Mouse (Mus musculus): ENCODE data around the gene Tspan9.

Gene Tspan9

DNA sequence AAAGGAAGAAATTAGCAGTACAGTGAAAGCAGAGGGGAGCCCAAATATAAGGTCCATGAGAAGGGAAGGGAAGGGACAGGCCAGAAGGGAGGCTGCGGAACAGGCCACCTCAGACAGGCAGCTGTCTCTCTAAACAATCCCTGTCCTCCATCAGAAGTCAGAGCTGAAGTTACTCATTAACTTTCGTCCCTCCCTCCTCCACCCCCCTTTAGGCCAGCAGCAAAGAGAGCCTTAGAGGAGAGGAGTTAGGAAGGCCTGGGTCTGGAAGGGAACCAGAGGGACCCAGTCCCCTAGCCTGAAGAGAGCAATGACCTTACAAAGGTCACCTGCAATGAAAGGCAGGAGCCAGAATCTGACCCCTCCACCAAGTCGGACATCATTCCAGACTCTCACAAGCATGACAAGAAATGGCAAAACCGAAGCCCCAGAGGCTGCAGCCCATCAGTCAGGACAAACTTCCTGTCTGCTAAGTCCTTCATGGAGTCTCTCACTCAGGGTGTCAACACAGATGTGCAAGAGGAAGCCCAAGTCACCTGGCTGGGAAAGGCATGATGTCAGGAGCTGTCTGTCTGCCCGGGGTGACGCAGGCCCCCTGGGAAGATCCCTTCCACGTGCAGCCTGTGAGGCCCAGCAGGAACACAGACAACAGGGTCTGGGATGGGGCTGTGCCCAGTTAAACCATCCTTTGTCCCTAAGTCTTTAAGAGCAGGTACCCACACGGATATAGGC, 9.0 kb downstream of the Tspan9 start:
- ATAC-seq (ENCODE audit: insufficient number of reproducible peaks, low FRiP score, low TSS enrichment): no peak

DNA sequence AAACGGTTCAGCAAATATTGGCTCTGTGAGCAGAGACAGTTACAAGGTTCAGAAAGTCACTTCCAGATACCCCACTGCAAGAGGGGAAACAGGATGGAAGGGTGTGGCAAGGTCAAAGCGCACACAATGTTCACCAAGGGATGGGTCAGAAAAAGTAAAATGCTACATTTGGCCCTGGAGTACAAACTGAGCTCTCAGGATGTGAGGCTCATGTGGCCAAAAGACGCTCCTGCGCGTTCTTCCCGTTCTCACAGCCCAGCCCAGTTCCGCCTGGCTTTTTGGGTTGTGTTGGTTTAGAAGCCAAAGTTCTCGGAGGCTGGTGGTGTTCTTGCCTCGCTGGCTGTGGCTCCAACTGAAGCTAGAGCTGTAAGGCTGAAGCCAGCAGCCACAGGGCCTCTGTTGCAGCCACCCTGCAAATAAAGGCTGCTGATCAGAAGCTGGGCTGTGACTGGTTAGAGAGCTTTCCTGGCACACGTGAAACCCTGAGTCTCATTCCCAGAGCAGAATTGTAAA, 9.7 kb downstream of the Tspan9 start:
- no peak for ATAC-seq (ENCODE audit: insufficient number of reproducible peaks, low FRiP score, low TSS enrichment)

DNA sequence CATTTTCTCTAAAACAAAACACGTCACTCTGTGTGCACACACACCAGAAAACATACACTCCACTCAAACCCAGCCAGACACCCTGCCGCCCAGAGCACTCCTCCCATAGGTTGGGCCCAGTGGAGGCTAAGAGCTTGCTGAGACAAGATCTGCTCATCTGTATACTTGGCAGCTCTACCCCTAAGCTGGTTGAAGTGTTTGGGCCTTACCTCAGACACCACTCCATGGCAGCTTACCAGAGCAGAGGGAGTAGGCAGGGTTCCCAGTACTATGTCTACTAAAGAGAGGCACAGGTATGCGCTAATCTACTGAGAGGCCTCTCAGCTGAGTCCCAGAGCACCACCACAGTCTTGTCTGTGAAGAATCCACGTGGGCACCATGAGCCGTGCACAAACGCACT, 10.8 kb downstream of the Tspan9 start:
- no peak for ATAC-seq (ENCODE audit: insufficient number of reproducible peaks, low FRiP score, low TSS enrichment)

DNA sequence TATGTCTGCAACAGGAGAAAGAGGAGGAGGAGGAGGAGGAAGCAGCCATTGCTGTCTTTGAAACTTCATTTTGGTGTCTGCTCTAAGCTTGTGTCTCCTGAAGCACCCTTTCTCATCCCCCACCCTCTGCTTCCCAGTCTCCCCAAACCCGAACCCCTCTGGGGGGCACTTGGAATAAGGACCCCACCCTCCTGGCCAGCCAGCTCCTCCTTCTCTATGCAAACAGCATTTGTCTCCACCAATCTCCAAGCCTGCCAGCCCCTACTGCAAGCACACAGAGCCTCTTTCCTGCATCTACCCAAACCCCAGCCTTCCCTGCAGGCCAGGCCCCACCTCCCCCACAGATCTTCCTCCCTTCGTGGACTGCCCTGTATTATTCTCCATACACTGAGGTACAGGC, 12.0 kb downstream of the Tspan9 start:
- no peak for ATAC-seq (ENCODE audit: insufficient number of reproducible peaks, low FRiP score, low TSS enrichment)

DNA sequence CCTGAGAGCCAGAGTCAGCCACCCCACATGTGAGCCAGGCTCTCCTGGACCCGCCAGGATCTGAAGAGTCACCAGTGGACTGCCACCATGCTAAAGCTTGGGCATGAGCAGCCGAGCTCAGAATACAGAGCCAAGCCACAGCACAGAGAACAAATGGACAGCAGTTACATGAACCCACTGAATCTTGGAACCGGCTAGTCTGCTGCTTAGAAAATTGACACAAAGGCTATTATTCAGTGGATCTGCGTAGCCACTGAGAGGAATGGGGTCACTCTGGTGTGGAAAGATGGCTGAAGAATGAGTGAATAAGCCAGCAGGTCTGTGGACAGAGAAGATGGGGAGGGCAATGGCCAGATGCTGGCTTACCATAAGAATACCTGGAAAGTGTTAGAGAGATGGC, 12.7 kb downstream of the Tspan9 start:
- no peak for ATAC-seq (ENCODE audit: insufficient number of reproducible peaks, low FRiP score, low TSS enrichment)

DNA sequence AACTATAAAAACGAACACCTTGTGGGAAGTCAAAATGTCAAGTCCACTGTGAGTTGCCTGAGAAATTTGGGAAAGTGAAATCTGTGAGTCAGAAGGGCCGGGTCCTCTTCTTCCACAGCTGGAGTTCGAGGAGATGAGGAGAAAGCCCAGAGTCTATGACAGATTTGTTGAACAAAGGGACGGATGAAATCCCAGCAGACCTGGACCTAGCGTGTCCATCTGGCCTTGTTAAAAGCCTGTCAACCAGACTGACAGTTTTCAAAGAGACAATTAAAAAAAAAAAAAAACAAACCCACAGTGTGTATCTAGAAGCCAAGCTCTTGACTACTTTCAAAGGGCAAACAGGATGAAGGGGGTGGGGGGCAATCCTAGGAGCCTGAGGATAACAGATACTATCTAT, 14.0 kb downstream of the Tspan9 start:
- no peak for ATAC-seq (ENCODE audit: insufficient number of reproducible peaks, low FRiP score, low TSS enrichment)

DNA sequence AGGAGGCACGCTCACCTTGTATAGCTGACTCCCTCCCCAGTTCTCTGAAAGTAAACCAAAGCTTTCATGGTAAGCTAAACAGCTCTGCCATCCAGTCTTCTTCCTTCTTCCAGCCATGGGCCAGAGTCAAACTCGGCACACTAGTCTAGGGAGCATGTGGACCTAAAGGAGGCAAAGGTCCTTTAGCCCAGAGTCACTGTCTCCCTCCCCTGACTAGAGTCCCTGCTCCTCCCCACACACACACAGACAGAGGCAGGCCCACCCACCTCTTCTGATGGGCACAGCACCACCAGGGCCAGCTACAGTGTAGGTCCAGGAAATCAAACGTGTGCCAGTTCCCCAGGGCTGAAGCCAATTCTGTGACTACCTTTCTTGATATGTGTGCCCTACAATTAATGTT, 16.1 kb downstream of the Tspan9 start:
- no peak for ATAC-seq (ENCODE audit: insufficient number of reproducible peaks, low FRiP score, low TSS enrichment)

DNA sequence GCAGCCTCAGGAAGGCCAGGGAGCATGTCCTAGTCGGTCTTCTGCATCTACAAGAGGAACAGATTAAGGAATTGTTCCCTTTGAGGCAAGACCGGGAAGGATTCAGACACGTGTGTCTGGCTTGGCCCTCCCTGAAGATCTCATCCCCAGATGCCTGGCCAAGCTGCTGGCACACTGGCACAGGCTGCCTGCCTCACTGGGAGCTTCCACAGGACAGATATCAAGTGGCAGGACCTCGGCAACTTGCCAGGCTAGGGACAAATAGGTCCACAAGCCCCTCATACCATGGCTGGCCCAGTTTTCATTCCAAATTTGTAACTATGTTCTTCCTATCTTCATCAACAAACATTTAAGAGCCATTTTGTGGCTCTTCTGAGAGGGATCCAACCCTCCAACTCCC, 16.5 kb downstream of the Tspan9 start:
- ATAC-seq (ENCODE audit: insufficient number of reproducible peaks, low FRiP score, low TSS enrichment): no peak

DNA sequence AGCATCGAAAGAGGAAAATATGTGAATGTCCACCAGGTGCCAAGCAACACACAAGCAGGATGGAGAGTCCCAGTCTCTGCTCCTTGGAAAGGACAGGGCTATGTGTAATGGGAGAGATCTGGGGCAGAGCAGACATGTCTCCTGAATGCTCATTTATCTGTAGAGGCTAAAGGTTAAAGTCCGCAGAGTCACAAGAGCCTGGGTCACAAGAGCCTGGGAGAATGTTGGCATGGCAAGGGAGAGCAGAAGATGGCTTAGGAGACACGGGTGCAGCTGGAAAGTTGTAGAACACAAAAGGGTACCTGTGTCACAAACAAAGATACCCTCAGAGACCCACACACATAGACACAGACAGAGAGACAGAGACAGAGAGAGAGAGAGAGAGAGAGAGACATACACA, 17.9 kb downstream of the Tspan9 start:
- no peak for ATAC-seq (ENCODE audit: insufficient number of reproducible peaks, low FRiP score, low TSS enrichment)

DNA sequence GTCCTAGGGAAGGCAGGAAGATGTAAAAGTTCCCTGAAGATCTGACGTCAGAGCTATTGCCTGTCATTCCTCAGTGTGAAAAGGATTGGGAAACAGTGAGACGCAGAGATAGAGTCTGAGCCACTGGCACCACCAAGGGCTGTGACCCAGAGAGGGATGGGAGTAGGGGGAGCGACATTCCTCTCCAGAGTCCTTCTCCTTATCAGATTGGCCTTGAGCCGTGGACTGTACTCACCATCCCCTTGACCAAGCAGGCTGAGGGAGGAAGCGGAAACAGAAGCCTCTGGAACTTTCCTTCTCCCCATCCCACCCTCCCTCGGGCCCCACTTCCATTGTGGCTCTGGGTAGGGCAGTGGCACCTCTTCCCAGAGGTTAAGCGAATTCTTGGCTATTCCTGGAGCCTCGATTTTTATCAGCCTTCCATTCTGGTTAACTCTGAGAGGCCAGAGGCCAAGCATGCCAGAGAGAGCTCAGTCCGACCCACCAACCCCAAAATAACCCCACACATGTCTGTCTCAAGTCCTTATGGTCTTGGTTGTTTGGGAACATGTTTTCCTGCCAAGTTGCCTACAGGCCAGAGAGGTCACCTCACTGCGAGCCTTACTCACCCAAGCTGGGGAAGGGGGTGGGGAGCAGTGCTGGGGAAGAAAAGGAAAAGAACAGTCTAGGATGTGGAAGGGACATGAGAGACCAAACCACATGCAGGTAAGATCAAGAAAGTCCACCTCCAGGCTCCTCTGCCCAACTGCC, 19.0 kb downstream of the Tspan9 start:
- no peak for ATAC-seq (ENCODE audit: insufficient number of reproducible peaks, low FRiP score, low TSS enrichment)

DNA sequence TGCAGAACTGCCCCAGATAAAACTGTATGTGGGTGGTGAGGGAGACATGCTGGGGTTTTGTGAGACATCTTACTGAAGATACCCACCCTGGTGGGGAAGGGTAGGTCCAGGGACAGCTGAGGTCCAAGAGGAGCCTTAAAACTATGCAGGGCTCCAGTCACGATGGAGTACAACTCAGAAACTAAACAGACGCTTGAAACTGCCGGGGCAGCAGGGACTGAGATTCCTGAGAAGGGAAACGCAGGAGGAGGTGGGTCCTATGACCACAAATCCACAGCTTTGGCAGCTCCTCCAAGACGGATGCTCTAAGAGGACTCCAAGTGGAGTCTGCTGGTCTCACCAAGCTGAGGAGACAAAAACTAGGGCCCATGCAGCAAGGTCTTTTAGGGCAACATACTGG, 21.3 kb downstream of the Tspan9 start:
- ATAC-seq (ENCODE audit: insufficient number of reproducible peaks, low FRiP score, low TSS enrichment): no peak

DNA sequence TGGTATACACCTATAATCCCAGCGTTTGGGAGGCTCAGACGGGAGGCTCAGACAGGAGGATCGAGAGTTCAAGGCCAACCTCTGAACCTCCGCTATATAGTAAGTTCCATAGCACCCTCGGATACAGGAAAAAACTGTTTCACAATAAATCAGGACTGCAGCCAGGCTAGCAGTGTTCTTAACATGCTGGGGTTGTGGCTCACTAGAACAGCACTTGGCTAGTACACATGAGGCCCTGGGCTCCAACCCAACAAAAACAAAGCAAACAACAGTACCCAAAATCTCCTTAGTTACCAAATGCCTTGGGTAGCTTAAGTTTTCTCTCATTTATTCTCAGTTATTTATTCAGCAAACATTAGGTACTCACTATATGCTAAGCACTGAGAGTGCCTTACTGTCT, 21.7 kb downstream of the Tspan9 start:
- ATAC-seq (ENCODE audit: insufficient number of reproducible peaks, low FRiP score, low TSS enrichment): no peak

DNA sequence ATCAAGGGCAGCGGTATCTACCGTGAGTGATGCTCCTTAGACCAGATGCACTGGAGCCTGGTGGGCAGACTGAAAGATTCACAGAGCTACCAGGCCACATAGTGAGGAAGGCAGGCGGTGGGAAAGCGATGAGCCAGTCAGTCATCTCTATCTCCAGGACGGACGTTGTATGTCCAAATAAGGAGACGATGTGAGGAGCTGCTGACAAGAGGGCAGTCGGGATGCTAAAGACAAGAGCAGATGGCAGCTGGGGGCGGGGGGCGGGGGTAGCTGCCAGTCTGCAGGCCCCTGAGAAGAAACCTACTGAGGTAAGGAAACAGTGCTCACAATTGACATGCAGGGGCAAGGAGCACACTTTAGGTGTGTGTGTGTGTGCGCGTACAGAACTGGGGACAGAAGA, 22.6 kb downstream of the Tspan9 start:
- no peak for ATAC-seq (ENCODE audit: insufficient number of reproducible peaks, low FRiP score, low TSS enrichment)

DNA sequence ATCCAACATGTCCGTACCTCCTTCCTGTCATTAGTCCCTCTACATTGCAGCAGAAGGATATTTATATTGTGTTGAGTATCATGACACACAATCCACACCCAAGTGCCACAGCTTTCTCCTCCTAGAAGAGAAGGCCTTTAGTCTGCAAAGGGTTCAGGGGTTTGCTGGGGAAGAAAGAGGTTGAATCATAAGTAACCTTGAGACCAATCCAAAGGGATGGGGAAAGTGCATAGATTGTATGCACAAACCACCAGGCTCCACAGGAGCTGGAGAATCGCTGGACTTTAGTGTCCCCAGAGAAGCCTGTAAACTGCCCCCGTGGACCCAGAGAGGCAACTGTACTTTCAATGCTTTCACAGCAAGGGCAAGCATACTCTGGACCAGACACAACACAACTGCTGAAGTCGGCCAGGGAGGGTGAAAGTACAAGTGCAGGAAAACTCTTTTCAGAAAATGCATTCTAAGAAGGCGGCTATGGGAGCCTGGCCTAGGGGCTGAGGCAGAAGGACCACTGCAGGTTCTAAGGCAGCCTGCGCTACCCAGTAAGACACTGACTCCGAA, 24.6 kb downstream of the Tspan9 start:
- no peak for ATAC-seq (ENCODE audit: insufficient number of reproducible peaks, low FRiP score, low TSS enrichment)

DNA sequence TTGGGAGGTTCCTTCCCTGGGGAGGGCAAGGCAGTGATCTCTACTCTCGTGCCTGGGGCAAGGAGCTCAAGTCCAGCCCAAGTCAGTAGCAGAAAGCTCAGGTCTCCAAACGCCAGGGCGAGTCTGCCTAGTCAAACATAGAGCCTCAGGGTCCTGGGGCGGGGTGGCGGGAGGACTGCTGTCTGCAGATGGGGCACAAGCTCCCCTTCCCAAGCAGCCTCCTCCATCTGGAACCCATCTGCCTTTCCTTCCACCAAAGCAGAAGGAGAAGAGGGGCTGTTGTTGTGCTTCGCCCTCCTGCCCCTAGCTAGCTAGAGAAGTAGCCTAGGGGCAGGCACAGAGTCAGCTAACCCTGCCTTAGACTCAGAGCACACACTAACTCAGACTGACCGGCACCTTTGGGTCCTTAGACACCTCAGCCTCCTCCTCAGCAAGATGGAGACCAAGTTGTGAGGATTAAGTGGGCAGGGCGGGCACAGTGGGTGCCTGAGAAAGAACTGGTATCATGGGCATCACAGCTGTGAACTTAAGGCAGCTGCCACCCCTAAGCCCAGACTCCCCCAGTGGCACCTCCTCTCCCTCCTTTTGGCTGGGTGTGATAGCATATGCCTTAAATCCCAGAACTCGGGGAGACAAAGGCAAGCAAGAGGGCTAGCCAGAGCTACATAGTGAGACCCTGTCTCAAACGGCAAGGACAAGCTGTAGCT, 26.4 kb downstream of the Tspan9 start:
- ATAC-seq (ENCODE audit: insufficient number of reproducible peaks, low FRiP score, low TSS enrichment): no peak

DNA sequence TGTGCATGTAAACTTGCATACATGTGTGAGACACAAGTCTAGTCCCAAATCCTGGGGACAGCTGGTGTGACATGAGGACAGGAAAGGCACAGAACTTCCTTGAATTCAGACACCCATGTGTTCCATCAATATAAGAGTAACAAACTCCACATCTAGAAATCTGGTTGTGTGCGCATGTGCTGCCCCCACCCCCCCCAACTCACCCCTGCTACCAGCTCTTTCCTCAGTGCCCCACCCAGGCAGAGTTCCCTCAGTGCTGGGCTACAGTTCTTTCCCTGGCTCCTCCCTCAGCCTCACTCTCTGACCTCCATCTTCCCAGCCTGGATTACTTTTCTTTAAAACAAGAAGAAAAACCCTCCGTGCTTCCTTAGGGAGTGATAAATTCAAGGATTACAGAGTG, 27.1 kb downstream of the Tspan9 start:
- ATAC-seq (ENCODE audit: insufficient number of reproducible peaks, low FRiP score, low TSS enrichment): no peak

DNA sequence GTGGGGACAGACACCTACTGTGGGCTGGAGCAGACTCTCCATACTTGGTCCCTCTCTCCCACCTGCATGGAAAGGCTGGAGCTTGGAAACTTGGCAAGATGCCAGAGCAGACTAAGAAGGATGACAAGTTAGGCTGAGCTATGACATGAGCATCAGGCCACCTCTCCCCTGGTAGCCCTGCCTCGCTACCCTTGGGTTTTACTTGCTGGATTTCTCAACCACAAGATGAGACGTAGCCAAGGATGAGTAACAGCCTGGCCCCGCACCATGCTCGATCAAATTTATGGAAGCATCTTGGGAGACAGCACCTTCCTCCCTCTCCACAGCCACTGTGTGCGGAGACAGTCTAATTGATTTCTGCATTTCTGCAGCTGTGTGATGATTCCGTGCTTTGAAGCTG, 28.3 kb downstream of the Tspan9 start:
- ATAC-seq (ENCODE audit: insufficient number of reproducible peaks, low FRiP score, low TSS enrichment): no peak

DNA sequence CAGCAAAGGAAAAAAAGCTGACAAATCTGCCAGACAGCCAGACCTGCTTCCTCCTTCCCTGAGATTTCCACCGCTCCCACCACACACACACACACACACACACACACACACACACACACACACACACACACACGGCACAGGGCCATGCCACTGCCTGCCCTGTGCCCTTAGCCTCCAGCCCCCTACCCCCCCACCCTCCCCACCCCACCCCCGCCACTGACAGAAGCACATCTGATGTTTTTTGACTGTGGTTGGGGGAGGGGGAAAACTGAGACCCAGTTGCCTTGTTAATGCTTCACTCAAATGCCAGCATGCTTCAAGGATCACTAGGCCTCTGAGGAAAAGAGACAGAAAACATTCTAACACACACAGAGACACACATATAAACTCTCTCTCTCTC, 30.8 kb downstream of the Tspan9 start:
- ATAC-seq (ENCODE audit: insufficient number of reproducible peaks, low FRiP score, low TSS enrichment): no peak

DNA sequence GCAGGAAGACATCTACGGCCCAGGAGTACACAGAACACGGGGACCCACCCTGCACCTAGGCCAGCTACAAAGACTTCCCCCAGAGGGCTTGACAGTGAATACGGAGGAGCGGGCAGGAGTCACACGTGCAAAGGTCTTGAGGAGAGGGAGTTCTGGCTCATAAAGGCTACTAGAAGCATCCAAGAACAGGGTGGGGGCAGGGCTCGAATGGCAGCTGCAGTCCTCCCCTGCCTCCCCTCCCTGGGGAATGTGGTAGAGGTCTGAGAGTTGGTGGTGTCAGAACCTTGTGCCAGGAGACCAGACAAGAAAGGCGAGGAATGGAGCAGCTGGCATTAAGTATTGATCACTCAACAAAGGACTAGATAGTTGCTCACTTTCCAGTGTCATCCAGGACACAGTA, 31.6 kb downstream of the Tspan9 start:
- ATAC-seq (ENCODE audit: insufficient number of reproducible peaks, low FRiP score, low TSS enrichment): no peak

DNA sequence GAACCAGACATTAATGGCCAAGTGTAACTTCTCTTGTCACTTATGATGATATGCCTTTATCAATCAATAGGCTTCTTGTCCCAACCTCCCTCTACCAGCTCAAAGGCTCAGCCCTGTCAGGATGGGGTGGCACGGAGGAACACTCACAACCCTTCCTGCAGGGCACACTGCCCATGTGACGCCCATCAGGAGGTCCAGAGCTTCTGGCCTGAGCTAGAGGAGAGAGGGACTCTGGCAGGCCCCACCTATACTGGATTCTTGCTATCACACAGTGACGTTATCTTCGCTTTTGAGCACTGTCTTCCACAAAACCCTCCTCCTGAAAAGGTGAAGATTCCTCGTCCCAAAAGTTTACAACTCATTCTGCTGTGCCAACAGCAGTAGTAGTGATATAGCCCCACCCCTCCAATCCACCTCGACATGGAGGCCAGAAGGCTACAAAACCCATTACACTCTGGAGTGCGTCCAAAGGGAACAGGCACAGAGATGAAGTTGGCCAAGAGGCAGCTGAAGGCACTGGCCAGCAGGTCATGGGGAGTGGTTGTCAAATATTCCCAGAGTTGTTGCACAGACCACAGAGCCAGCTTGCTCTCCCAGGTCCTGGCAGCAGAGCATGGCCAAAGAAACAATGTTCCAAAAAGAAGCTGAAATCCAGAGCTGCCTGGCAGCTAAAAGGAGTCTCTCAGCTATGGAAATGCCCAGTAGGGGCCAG, 34.9 kb downstream of the Tspan9 start:
- peak; percentile 81 for ATAC-seq (ENCODE audit: insufficient number of reproducible peaks, low FRiP score, low TSS enrichment)

Data from cerebellum, adult (tissue).